Mouse (Mus musculus) lung, postnatal 4 days (tissue): ENCODE data around the gene Mdc1.
A peak's percentile ranks its signal among the peaks of the same experiment; 100 is the strongest.

Experiments
- DNase-seq, 2 experiments: peaks; one replicate each; pipeline ENCODE4 v3.0.0; 2021

Mdc1 gene

DNA sequence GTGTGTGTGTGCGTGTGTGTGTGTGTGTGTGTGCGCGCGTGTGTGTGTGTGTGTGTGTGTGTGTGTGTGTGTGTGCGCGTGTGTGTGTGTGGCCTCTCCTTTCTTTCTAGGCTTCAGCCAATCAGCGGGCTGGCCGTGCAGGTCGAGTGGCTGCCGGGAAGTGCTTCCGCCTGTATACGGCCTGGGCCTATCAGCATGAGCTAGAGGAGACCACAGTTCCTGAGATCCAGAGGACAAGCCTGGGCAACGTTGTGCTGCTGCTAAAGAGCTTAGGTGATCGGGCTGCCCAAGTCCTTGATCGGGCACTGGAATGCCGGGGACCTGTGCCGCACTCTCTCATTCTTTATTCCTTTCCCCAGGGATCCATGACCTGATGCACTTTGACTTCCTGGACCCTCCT, 46.4 kb downstream of the Mdc1 start:
- DNase-seq, result no peak

DNA sequence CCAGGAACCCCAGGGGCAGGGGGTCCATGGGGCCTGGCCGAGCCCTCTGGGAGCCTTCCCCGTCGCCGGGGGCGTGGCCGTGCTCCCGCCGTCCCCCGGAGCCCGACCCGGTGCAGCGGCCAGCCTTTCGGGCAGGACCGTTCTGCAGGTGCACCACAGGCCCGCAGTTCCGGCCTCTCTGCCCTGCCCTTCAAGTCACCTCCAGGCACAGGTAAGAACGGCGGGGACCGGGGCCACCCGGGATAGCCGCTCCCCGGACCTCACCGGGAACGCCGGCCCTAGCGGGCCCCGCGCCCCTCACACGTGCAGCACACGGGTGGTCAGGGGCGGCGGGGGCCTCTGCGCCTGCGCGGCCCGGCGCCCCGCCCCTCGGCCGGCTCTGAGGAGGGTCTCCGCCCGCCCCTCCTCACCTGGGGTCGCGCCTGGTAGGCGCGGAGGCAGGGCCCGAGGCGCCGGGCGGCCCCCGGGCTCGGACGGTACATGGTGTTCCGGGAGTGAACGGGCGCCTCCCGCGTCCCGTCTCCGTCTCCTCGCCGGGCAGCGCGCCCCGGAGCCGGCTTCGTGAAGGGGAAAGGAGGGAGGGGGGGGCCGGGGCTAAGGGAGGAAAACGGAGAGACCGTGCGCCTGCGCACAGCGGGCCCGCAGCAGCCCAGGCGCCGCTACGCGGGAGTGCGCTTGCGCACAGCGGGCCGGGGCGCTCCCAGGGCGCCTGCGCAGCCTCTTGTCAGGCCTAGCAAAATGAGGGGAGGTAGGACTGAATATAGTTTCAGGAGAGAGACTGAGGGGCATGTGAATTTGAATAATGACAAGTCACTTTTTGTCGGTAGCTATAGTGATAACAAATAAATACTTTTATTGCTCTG, 55.7 kb downstream of the Mdc1 start, which contains the start of gene 2310061I04Rik:
Gene 2310061I04Rik (minus strand): TSS at position 651 of the 863 bp plus-strand sequence.
- peak; percentile 94 to 96 for DNase-seq

DNA sequence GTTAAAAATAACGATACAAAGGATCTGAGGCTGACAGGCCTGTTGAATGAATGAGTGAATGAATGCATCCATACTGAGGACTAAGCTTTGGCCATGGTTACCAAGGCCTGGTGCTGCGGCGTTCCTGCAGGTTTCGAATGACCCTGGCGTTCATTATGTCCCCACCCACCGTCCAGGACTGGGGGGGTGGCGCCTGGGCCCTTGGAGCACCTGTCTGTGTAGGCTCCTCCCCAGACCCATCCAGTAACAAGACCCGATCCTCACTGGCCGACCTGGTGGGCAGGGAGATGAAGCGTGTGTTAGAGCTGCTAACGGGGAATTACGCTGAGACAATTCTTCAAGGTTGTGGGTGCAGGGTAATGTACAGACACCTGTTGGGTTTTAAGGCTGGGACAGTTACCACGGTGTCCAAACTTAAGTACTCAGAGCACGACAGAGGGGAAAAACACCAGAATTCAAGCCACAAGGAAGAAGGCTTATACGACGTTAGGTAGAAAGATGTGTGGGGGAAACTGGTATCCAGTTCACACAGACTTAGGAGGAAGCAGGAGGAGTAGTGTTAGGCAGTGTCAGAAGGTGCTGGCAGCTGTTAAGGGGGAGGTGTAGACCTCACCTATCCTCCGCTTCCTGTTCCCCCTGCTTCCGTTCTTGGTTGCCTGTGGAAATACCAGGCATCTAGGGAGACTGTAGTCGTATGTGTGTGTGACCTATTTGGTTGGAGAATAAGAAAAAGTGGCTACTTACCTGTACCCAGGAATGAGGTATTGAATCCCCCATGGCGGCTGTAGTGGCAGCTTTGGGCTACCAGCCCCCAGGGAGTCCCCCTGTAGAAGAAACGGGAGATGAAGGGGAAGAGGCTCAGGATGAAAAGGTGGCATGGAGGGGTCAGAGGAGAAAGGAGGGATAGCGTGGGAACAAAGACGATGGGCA, 56.6 kb downstream of the Mdc1 start:
- DNase-seq, result no peak

DNA sequence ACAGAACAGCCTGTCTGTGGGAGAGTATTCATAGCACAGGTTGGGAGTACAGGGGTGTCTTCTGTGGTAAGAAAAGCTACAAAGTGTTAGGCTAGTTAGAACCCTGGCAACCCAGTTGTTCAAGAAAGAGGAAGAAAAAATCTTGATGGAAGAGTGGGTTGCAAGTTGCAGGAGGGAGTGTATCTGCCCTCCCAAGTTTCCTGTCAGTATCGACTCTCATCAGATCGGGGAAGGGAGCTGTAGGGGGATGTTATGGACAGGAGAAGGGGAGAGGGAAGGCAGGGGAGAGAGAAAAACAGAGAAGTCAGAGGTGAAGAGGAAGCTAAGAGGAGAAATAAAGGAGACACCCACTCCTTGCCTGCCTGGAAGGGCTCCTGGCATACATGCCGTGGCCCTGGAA, 59.3 kb downstream of the Mdc1 start:
- no peak for DNase-seq

DNA sequence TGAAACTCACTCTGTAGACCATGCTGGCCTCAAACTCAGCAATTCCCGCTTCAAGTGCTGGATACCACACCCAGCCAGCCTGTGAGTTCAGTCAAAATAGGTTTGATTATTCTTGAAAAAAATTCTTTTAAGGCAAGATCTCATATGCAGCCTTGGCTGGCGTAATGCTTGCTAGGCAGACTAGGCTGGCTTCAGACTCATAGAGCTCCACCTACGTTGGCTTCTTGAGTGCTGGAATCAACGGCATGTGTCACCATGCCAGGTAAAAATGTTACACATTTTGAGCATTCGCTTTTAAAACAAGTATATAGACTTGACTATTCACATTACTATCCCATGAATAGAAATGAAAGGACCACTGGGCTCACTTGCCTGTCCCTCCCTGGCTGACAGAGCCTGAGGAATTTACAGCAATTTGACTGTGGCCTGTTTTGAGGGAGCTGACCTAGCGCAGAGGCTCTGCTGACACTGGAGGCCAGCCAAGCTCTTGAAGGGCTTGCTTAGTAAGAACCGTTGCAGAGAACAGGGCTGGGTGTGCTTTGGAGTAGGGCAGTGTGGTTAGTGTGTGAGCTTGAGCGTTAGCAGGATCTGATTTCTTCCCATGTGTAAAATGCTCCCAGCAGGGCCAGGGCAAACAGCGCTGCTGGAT, 62.2 kb downstream of the Mdc1 start:
- peak; percentile 78 to 87 for DNase-seq

DNA sequence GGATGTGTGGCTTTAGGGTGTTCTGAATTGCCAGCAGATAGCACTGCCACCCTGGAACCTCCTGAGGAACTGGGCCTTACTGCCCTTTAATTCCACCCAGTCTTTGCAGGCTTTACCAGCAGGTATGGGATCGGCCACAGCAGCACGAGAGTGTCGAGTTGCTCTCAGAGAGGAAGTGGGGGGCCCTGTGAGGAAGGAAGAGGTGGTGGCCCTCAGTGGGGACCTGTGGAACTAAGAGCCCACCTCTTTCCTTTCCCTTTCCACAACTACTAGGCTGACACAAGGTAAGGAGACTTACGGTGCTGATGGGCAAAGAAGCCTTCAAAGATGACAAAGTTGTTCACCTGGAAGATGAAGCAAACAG, 62.7 kb downstream of the Mdc1 start:
- no peak for DNase-seq

DNA sequence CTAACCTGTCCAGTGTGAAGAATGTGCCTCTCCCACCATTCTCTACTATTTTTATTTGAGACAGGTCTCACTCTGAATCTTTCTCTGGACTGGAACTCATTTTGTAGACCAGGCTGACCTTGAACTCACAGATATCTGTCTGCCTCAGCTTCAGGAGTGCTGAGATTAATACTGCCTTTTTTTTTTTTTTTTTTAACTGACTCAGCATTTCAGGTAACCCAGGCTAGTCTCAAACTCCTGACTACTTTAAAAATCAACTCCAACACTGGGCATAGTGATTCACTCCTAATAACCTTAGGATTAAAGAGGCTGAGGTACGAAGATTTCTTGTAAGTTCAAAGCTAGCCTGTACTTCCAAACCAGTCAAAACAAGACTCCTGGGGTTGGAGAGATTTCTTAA, 64.3 kb downstream of the Mdc1 start:
- DNase-seq, result no peak

DNA sequence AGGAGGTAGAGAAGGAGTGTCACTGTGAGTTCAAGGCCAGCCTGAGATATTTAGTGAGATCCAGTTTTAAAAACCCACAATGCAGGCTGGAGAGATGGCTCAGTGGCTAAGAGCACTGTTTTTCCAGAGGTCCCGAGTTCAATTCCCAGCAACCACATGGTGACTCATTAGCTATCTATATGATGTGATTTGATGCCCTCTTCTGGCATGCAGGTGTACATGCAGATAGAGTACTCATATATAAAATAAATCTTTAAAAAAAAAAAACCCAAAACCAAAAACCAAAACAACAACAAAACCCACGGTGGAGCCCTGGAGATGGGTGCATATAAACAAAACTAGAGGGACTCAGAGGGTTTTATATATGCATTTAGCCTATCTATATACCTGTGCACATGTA, 66.3 kb downstream of the Mdc1 start:
- no peak for DNase-seq
